Mouse (Mus musculus) erythroblast, embryonic 14.5 days (primary cell): ENCODE data around the gene Kif17.

Experiments used
- GATA1 ChIP-seq: IDR thresholded peaks from 2 replicates; pipeline ENCODE4 v1.6.1; 2012; ENCODE audit warnings: low read length, inconsistent platforms, mixed read lengths
- TAL1 ChIP-seq: IDR thresholded peaks from 3 replicates; pipeline ENCODE4 v1.6.1; 2012; ENCODE audit warnings: low read length, inconsistent platforms, mixed read lengths

- TF ChIP-seq TAL1 = no peak
- TF ChIP-seq GATA1 = no peak
Measured at GRCm38 (mm10) chr4:138325466-138326076, 75.3 kb downstream of the Kif17 start.
